21 mouse cellular contexts compared by ENCODE assay signal in the genomic region with DNA sequence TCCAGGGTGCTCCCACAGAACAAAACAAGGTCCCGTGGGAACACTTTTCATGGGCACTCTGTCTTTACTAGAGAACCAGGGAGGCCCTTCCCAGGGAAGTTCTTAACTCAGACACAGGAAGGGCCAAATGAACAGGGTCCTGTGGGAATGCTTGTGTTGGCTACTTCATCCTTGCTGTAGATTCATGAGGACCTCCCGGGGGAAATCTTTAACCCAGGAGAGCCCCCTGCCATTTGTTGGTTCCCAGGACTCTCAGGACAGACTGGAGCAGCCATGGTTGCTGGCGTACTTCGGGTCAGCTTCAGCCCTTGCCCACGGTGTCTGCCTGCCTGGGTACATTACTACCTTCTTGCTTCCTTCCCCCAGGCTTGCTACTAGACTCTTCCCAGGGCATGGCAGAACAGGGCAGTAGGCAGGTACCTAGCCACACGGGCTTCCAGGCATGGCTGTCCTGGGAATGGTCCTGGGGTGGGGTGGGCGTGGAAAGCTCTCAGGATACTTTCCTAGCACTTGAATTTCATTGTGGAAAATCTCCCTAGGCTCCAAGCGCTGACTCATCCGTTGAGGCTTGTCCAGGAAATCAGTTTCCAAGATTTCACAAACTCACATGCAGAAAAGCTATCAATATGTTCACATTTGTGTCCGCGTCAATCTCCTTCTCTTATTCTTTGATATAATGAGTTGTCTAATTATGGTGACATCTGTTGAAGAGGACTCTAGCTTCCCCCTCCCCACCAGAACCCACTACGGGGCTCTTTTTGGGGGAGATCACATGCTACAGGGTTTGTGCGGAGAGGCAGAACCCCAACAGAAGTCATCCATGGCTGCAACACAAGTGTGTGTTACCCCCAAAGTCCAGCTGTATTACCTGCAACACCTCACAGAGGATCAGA.
DNase-seq lines count a peak whose midpoint lies in the region; ATAC-seq and TF ChIP-seq lines count a peak whose summit lies in the region.
"Had no signal": no experiment of that assay in that cellular context is flagged by ENCODE, and none has a peak within 500 bp of the region (broad histone marks: within the 10 kb centered on the region; RNA-seq: fewer than 3 reads in every experiment).

No protein-coding gene starts in this region.

- TF ChIP-seq CTCF in forebrain, postnatal 0 days (IDR thresholded peaks at IDR 0.05; ENCODE audit: low read depth) = no peak
- no peak for TF ChIP-seq CTCF in heart, adult 2 months (IDR thresholded peaks at IDR 0.05)

- intact Hi-C loops in heart, adult 2 months (cut with DNase I) = no loop called here
- intact Hi-C loops in heart, postnatal 36 days (cut with DNase I) = no loop called here

- peaks cover 4% of the 10 kb centered on the region; the same call in 1 of the 2 replicates for H3K4me1 ChIP-seq in forebrain, postnatal 0 days (ENCODE audit: insufficient read depth)
- no peaks in the 10 kb centered on the region for H3K4me1 ChIP-seq in forebrain, embryonic 11.5 days (replicated peaks; ENCODE audit: control insufficient read depth, insufficient read depth, low read length)
- H3K4me1 ChIP-seq in heart, adult 2 months (ENCODE audit: control insufficient read depth, insufficient read depth, low read length) = no peaks in the 10 kb centered on the region
- no peaks in the 10 kb centered on the region; the same call in 1 of the 2 replicates for H3K4me1 ChIP-seq in heart, embryonic 11.5 days (ENCODE audit: control insufficient read depth, insufficient read depth, low read length)
- no peaks in the 10 kb centered on the region for H3K4me1 ChIP-seq in hindbrain, embryonic 11.5 days (replicated peaks; ENCODE audit: control insufficient read depth, insufficient read depth, low read length)
- H3K4me1 ChIP-seq: hindbrain, embryonic 15.5 days; midbrain, embryonic 10.5 days; midbrain, embryonic 15.5 days; stomach, embryonic 15.5 days had no signal

- ATAC-seq in forebrain, postnatal 0 days = peak; percentile 75; the same call in 1 of the 2 replicates
- ATAC-seq in forebrain, embryonic 11.5 days (replicated peaks; ENCODE audit: low FRiP score) = no peak
- ATAC-seq in heart, embryonic 11.5 days (replicated peaks; ENCODE audit: insufficient number of reproducible peaks, low FRiP score, low TSS enrichment) = no peak
- ATAC-seq in hindbrain, embryonic 11.5 days (ENCODE audit: low FRiP score) = no peak
- ATAC-seq: inflammation-experienced regulatory T-cells, adult 6 months; midbrain, embryonic 15.5 days had no signal

- no peak for TF ChIP-seq EP300 in heart, adult 2 months (IDR thresholded peaks at IDR 0.05; ENCODE audit: insufficient read depth, low read depth, low read length)

- DNase-seq in forebrain, postnatal 0 days = peak; percentile 67
- no peak for DNase-seq in forebrain, embryonic 11.5 days (ENCODE audit: low spot score)
- DNase-seq in heart, adult 2 months = peak; percentile 36 to 44
- DNase-seq in brain, adult 2 months (ENCODE audit: low read depth, low spot score) = peak; percentile 45
- peak; percentile 36 to 40 for DNase-seq in heart, postnatal 36 days
- DNase-seq in hindbrain, embryonic 11.5 days (ENCODE audit: low spot score) = no peak
- DNase-seq: adrenal gland, postnatal 14 days; cerebellum, adult 2 months; cerebellum, postnatal 14 days; kidney, adult 11 months; kidney, postnatal 14 days; liver; lung, embryonic 14.5 days had no signal

- H3K27ac ChIP-seq in forebrain, postnatal 0 days (ENCODE audit: low read depth, low read length) = no peak overlapping the region
- no peak overlapping the region for H3K27ac ChIP-seq in forebrain, embryonic 11.5 days (ENCODE audit: low read depth, low read length)
- no peak overlapping the region for H3K27ac ChIP-seq in heart, adult 2 months
- H3K27ac ChIP-seq in heart, embryonic 11.5 days (ENCODE audit: low read depth, low read length) = no peak overlapping the region
- H3K27ac ChIP-seq in hindbrain, embryonic 11.5 days (ENCODE audit: low read depth, low read length) = no peak overlapping the region
- H3K27ac ChIP-seq: hindbrain, embryonic 15.5 days; liver, embryonic 14.5 days; midbrain, embryonic 10.5 days; midbrain, embryonic 15.5 days; stomach, embryonic 15.5 days had no signal

- no peak for TF ChIP-seq POLR2A in heart, adult 2 months (IDR thresholded peaks at IDR 0.05; ENCODE audit: insufficient read depth, low read depth, low read length)

- no peaks in the 10 kb centered on the region for H3K79me2 ChIP-seq in heart, adult 2 months (replicated peaks; ENCODE audit: control insufficient read depth, insufficient read depth, low read length)

- 69% methylated on average over 13 of the region's 13 CpGs for whole genome bisulfite sequencing in forebrain, postnatal 0 days
- WGBS in forebrain, embryonic 11.5 days = 91% methylated on average over 13 of the region's 13 CpGs
- WGBS in heart, adult 2 months = 72% methylated on average over 13 of the region's 13 CpGs
- 79% methylated on average over 13 of the region's 13 CpGs for WGBS in heart, embryonic 11.5 days (ENCODE audit: insufficient replicate concordance)
- 86% methylated on average over 13 of the region's 13 CpGs for WGBS in hindbrain, embryonic 11.5 days

- no peaks in the 10 kb centered on the region for H3K9me3 ChIP-seq in forebrain, postnatal 0 days (ENCODE audit: low read length)
- no peaks in the 10 kb centered on the region for H3K9me3 ChIP-seq in forebrain, embryonic 11.5 days (ENCODE audit: control insufficient read depth, low read length)
- no peaks in the 10 kb centered on the region for H3K9me3 ChIP-seq in heart, embryonic 11.5 days (replicated peaks; ENCODE audit: control insufficient read depth, low read length)
- no peaks in the 10 kb centered on the region for H3K9me3 ChIP-seq in hindbrain, embryonic 11.5 days (ENCODE audit: control insufficient read depth, low read length)
- H3K9me3 ChIP-seq: hindbrain, embryonic 15.5 days; midbrain, embryonic 10.5 days; midbrain, embryonic 15.5 days; stomach, embryonic 15.5 days had no signal

- H3K27me3 ChIP-seq in forebrain, postnatal 0 days (ENCODE audit: insufficient read depth, low read length) = no peaks in the 10 kb centered on the region
- H3K27me3 ChIP-seq in forebrain, embryonic 11.5 days (ENCODE audit: control insufficient read depth, insufficient read depth, low read length) = no peaks in the 10 kb centered on the region
- H3K27me3 ChIP-seq in heart, adult 2 months (ENCODE audit: control insufficient read depth, insufficient read depth, low read length) = no peaks in the 10 kb centered on the region
- H3K27me3 ChIP-seq in heart, embryonic 11.5 days (ENCODE audit: control insufficient read depth, insufficient read depth, low read length) = no peaks in the 10 kb centered on the region
- no peaks in the 10 kb centered on the region for H3K27me3 ChIP-seq in hindbrain, embryonic 11.5 days (ENCODE audit: control insufficient read depth, insufficient read depth, low read length)
- H3K27me3 ChIP-seq: hindbrain, embryonic 15.5 days; midbrain, embryonic 15.5 days; stomach, embryonic 15.5 days had no signal

- no peaks in the 10 kb centered on the region for H3K36me3 ChIP-seq in forebrain, postnatal 0 days (ENCODE audit: insufficient read depth)
- no peaks in the 10 kb centered on the region for H3K36me3 ChIP-seq in forebrain, embryonic 11.5 days (ENCODE audit: control insufficient read depth, insufficient read depth, low read length)
- H3K36me3 ChIP-seq in heart, adult 2 months (ENCODE audit: control insufficient read depth, insufficient read depth, low read length) = no peaks in the 10 kb centered on the region
- no peaks in the 10 kb centered on the region for H3K36me3 ChIP-seq in heart, embryonic 11.5 days (ENCODE audit: control insufficient read depth, insufficient read depth, low read length)
- H3K36me3 ChIP-seq in hindbrain, embryonic 11.5 days (ENCODE audit: control insufficient read depth, insufficient read depth, low read length) = no peaks in the 10 kb centered on the region
- H3K36me3 ChIP-seq: hindbrain, embryonic 15.5 days; midbrain, embryonic 10.5 days; midbrain, embryonic 15.5 days; stomach, embryonic 15.5 days had no signal

- H3K9ac ChIP-seq in forebrain, postnatal 0 days = no peak overlapping the region
- no peak overlapping the region for H3K9ac ChIP-seq in forebrain, embryonic 11.5 days (ENCODE audit: low read length)
- H3K9ac ChIP-seq in heart, adult 2 months (ENCODE audit: low read depth, low read length) = no peak overlapping the region
- no peak overlapping the region for H3K9ac ChIP-seq in heart, embryonic 11.5 days (ENCODE audit: low read depth, low read length)
- no peak overlapping the region for H3K9ac ChIP-seq in hindbrain, embryonic 11.5 days (ENCODE audit: low read depth, low read length)
- H3K9ac ChIP-seq: hindbrain, embryonic 15.5 days; liver, embryonic 14.5 days; lung, embryonic 14.5 days; midbrain, embryonic 15.5 days; stomach, embryonic 15.5 days had no signal

- no peak overlapping the region for H3K4me3 ChIP-seq in forebrain, postnatal 0 days (ENCODE audit: low read depth, low read length)
- no peak overlapping the region for H3K4me3 ChIP-seq in forebrain, embryonic 11.5 days (ENCODE audit: low read depth, low read length)
- H3K4me3 ChIP-seq in heart, adult 2 months = no peak overlapping the region
- H3K4me3 ChIP-seq in heart, embryonic 11.5 days (ENCODE audit: low read depth, low read length) = no peak overlapping the region
- H3K4me3 ChIP-seq in hindbrain, embryonic 11.5 days (ENCODE audit: low read depth, low read length) = no peak overlapping the region
- H3K4me3 ChIP-seq: erythroblast, embryonic 14.5 days; hindbrain, embryonic 15.5 days; midbrain, embryonic 10.5 days; midbrain, embryonic 15.5 days; stomach, embryonic 15.5 days had no signal

- H3K4me2 ChIP-seq in forebrain, postnatal 0 days (ENCODE audit: low read depth) = no peak overlapping the region
- H3K4me2 ChIP-seq in forebrain, embryonic 11.5 days (ENCODE audit: low read depth, low read length, severe bottlenecking) = no peak overlapping the region
- H3K4me2 ChIP-seq in heart, embryonic 11.5 days = no peak overlapping the region
- no peak overlapping the region for H3K4me2 ChIP-seq in hindbrain, embryonic 11.5 days (replicated peaks; ENCODE audit: low read depth, low read length)
- H3K4me2 ChIP-seq: hindbrain, embryonic 15.5 days; lung, embryonic 14.5 days; midbrain, embryonic 15.5 days; stomach, embryonic 15.5 days had no signal

Comparison
In these comparisons a context has a peak if more than half of its experiments do, and no peak if none do; other contexts are left out.
1. DNase-seq: peak in forebrain, postnatal 0 days (single experiment), heart, adult 2 months (2 of 2), brain, adult 2 months (single experiment) and heart, postnatal 36 days (2 of 2); none in forebrain, embryonic 11.5 days (single experiment) and hindbrain, embryonic 11.5 days (single experiment).